Mouse (Mus musculus) erythroid progenitor cell, adult 5-6 weeks (primary cell): ENCODE data around the gene Trim47. TPM values are rescaled to one million over a fixed set of nuclear protein-coding genes. Genes with fewer than 3 reads are reported as not detected.

Experiments used
- ATAC-seq: replicated peaks from 2 replicates; pipeline ENCODE4 v1.8.0; 2016; ENCODE audit warnings: moderate number of reproducible peaks, mild to moderate bottlenecking, moderate TSS enrichment, inconsistent platforms; ENCODE audit not compliant: poor library complexity, low FRiP score, severe bottlenecking
- total RNA-seq, 2 experiments: library from RNA; stranded (forward) in 1 of 2; stranded (reverse) in 1 of 2; fragments of 150-400 nt in 1 of 2; fragments of 186-747, 209-891 nt in 1 of 2; gene quantifications; 2 replicates each; pipeline versions ENCODE4 v1.2.3 to v1.2.4; 2015 to 2017; ENCODE audit warnings: low replicate concordance in 2 of 2

Trim47 gene
- total RNA-seq (2015; ENCODE audit: low replicate concordance) (2.5 TPM in 1 of 2 replicates, not detected in the other), total RNA-seq (2017; ENCODE audit: low replicate concordance) (0.90 TPM in 1 of 2 replicates, not detected in the other)

GRCm38 (mm10) chr11:116127156-116127980 lies at the start of gene Trim47:
TSS of gene Trim47 (minus strand) at chr11:116127210.
- peak; percentile 28; the same call in 1 of the 2 replicates for ATAC-seq

- no peak for ATAC-seq
These were observed 49.0 kb upstream of the Trim47 start for GRCm38 (mm10) chr11:116176010-116176409.

GRCm38 (mm10) chr11:116174775-116175448 lies 47.9 kb upstream of the Trim47 start:
- no peak for ATAC-seq

GRCm38 (mm10) chr11:116171959-116172358 lies 44.9 kb upstream of the Trim47 start:
- no peak for ATAC-seq

GRCm38 (mm10) chr11:116170003-116170800 lies 43.2 kb upstream of the Trim47 start:
- ATAC-seq, result no peak

- ATAC-seq, result no peak
These were observed 42.2 kb upstream of the Trim47 start for GRCm38 (mm10) chr11:116169214-116169613.

GRCm38 (mm10) chr11:116167884-116168439 lies 41.0 kb upstream of the Trim47 start, which contains the start of gene Fbf1:
TSS of gene Fbf1 (minus strand) at chr11:116168166.
- peak; percentile 99 for ATAC-seq

DNA sequence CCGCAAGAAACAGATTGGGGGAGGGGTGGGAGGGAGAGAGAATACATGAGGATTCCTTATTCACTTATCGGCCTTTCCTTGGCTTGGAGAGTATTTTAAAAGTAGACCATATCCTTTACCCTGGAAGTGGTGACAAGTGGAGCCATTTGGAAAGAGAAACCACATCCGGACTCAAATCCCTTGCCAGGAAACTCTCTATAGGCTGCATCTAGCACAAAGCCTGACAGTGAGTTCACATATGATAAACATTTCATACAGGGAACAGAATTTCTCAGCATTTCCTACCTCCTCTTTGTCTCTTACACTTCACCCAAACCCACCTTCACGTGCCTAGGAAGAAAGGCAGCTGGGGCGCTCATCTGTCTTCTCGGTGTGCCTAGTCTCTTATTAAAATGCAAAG lies 40.2 kb upstream of the Trim47 start:
- peak; percentile 12 for ATAC-seq

- ATAC-seq, result no peak
These were observed 36.0 kb upstream of the Trim47 start for GRCm38 (mm10) chr11:116163002-116163401.

DNA sequence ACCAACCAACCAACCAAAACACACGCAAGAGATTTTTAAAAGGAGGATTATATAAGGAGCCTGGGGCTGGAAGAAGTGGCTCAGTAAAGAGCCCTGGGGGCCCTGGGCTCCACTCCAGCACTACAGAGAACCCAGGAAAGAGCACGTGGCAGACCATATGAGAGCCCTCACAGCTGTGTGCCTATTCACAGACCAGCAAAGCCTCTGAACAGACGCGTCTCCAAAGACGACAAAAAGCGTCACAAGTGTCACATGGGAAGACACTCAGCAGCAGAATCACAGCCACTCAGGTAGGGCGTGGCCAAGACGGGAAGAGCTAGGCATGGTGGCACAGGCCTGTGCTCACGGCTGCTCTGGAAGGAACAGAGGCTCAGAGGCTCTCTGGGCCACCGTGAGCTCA lies 35.1 kb upstream of the Trim47 start:
- no peak for ATAC-seq

DNA sequence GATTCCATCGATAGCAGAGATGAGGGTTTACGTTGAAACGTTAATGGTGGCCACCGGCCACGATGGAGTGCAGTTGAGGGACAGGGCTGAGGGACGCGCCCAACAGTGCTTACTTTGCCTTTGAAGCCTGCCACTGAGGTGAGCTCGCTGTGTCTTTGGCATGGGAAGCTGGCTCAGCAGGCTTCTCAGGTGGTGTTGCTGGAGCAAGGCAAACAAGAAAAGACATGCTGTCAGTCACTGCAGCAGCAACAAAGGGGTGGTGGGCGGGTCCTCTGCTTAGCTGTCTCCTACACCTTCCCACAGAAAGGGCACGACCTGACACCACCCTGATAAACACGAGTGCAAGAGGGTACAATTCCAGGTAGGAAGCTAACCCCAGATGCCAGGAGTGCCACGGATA lies 34.3 kb upstream of the Trim47 start:
- no peak for ATAC-seq

GRCm38 (mm10) chr11:116150960-116151359 lies 23.9 kb upstream of the Trim47 start:
- peak; percentile 83 for ATAC-seq

DNA sequence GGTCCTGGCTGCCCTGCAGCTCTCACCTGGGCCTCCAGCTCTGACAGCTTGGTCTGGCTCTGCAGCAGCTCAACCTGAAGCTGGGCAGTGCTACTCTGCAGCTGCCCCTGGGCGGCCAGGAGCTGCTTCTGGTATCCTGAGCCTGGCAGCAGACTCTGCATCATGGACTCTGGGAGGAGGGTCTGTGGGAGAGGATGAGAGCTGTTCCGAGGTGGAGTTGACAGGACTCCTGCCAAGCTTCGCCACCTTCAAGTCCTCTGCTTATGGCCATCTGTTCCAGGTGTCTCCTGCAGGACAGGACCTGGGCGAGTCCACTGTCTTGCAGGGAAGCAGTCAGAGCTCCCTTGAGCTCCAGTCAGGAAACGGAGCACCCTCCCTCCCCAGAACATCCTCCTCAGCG lies 22.3 kb upstream of the Trim47 start:
- ATAC-seq, result no peak

- no peak for ATAC-seq
These were observed 21.8 kb upstream of the Trim47 start for GRCm38 (mm10) chr11:116148761-116149221.

GRCm38 (mm10) chr11:116146294-116146985 lies 19.4 kb upstream of the Trim47 start:
- no peak for ATAC-seq

GRCm38 (mm10) chr11:116145481-116146293 lies 18.7 kb upstream of the Trim47 start:
- no peak for ATAC-seq

- peak; percentile 27 for ATAC-seq
These were observed 16.5 kb upstream of the Trim47 start for GRCm38 (mm10) chr11:116143468-116143867.
